Mouse (Mus musculus) ES-Bruce4 (cell line): Measurements from ENCODE around the gene Acaca. TPM values are rescaled to one million over a fixed set of nuclear protein-coding genes. Genes with fewer than 3 reads are reported as not detected.

Experiments used
- H3K27ac ChIP-seq: 2 replicates; pipeline ENCODE4 v1.5.1; 2012; ENCODE audit warnings: low read length, inconsistent platforms; ENCODE audit not compliant: insufficient read depth
- H3K27me3 ChIP-seq: 2 replicates; pipeline ENCODE4 v1.6.1; 2012; ENCODE audit warnings: mild to moderate bottlenecking, low read length, inconsistent platforms; ENCODE audit not compliant: control insufficient read depth, poor library complexity, insufficient read depth, severe bottlenecking
- H3K36me3 ChIP-seq: 2 replicates; pipeline ENCODE4 v1.6.1; 2012; ENCODE audit warnings: inconsistent platforms, mild to moderate bottlenecking, low read length, moderate library complexity; ENCODE audit not compliant: control insufficient read depth, poor library complexity, insufficient read depth, severe bottlenecking
- H3K4me1 ChIP-seq: one replicate; pipeline ENCODE4 v1.8.1; 2011; ENCODE audit warnings: low read length; ENCODE audit not compliant: control insufficient read depth, insufficient read depth
- H3K4me3 ChIP-seq: 2 replicates; pipeline ENCODE4 v1.5.1; 2011; ENCODE audit warnings: low read depth, mild to moderate bottlenecking, low read length
- H3K9ac ChIP-seq: 2 replicates; pipeline ENCODE4 v1.6.1; 2012; ENCODE audit warnings: low read depth, mild to moderate bottlenecking, inconsistent platforms; ENCODE audit not compliant: poor library complexity, severe bottlenecking
- H3K9me3 ChIP-seq: replicated peaks from 2 replicates; pipeline ENCODE4 v1.6.1; 2012; ENCODE audit warnings: mild to moderate bottlenecking, low read length, inconsistent platforms; ENCODE audit not compliant: control insufficient read depth, poor library complexity, insufficient read depth, severe bottlenecking
- CTCF ChIP-seq: IDR thresholded peaks from one replicate; pipeline ENCODE4 v1.8.1; 2011; ENCODE audit warnings: low read depth, low read length
- EP300 ChIP-seq: IDR thresholded peaks from 2 replicates; pipeline ENCODE4 v1.6.1; 2011; ENCODE audit warnings: low read depth, low read length; ENCODE audit not compliant: insufficient read depth
- POLR2A ChIP-seq: IDR thresholded peaks from one replicate; pipeline ENCODE4 v1.8.1; 2011; ENCODE audit warnings: low read length; ENCODE audit not compliant: insufficient read depth
- polyA plus RNA-seq: library from polyadenylated mRNA; stranded (reverse); fragments of >200 nt; gene quantifications from 2 replicates; pipeline ENCODE4 v1.2.4, GENCODE M21; 2011; ENCODE audit warnings: low read depth; ENCODE audit not compliant: missing spikeins, insufficient read depth, insufficient read length

Gene Acaca
- polyA plus RNA-seq, 1 experiment = 49.5 TPM

DNA sequence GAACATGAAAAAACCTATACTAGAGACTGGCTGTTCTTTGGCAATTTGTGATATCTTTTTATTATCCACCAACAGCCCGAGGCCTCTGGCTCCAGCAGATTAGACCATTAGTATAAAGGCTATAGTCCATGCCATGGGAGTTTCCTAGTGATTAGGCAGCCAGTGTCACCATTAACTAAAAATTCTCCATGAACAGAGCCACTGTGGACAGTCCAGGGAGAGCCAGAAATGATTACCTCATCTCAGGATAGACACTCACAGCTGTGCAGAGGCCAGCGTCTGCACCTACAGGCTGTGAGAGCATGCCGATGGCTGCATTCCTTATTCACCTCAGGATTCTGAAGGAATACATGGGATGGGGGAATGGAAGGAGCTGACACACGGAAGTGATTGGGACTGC, 243.7 kb downstream of the Acaca start:
- Histone ChIP-seq H3K36me3 (peaks cover 4% of the 10 kb centered on the region; the same call in 1 of the 2 replicates), H3K27me3 (no peaks in the 10 kb centered on the region), H3K27ac (no peak overlapping the region), H3K4me3 (no peak overlapping the region), H3K9ac (no peak overlapping the region), H3K9me3 (no peaks in the 10 kb centered on the region), H3K4me1 (no peaks in the 10 kb centered on the region)
- TF ChIP-seq CTCF (no peak), EP300 (no peak), POLR2A (no peak)

DNA sequence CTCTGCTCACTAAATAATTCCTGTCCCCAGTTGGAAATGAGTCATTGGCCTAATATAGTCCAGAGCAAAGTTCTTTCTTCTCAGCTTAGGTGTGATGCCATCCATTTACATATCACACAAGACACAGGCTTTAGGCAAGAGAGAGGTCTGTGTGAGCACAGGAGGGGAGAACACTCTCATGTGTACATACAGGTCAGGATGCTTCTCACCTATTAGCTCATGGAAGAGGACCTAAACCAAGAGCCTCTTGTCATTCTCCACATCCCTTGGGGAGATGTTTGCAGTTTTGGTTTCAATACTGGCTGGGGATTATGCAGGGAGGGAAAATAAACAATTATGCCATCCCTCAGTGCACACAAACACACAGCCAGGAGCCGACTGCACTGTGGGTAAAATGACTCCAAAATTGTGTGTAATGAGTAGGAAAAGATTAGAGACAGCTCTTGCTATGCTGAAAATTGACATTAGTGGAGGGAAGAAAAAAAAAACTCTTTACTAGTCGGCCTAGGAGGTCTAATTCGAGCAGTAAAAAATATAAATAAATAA, 246.6 kb downstream of the Acaca start:
- Histone ChIP-seq H3K9me3 (no peaks in the 10 kb centered on the region), H3K27me3 (no peaks in the 10 kb centered on the region), H3K4me1 (no peaks in the 10 kb centered on the region), H3K36me3 (peaks cover 4% of the 10 kb centered on the region; the same call in 1 of the 2 replicates), H3K9ac (no peak overlapping the region), H3K27ac (no peak overlapping the region), H3K4me3 (no peak overlapping the region)
- TF ChIP-seq POLR2A (no peak), CTCF (no peak), EP300 (no peak)

DNA sequence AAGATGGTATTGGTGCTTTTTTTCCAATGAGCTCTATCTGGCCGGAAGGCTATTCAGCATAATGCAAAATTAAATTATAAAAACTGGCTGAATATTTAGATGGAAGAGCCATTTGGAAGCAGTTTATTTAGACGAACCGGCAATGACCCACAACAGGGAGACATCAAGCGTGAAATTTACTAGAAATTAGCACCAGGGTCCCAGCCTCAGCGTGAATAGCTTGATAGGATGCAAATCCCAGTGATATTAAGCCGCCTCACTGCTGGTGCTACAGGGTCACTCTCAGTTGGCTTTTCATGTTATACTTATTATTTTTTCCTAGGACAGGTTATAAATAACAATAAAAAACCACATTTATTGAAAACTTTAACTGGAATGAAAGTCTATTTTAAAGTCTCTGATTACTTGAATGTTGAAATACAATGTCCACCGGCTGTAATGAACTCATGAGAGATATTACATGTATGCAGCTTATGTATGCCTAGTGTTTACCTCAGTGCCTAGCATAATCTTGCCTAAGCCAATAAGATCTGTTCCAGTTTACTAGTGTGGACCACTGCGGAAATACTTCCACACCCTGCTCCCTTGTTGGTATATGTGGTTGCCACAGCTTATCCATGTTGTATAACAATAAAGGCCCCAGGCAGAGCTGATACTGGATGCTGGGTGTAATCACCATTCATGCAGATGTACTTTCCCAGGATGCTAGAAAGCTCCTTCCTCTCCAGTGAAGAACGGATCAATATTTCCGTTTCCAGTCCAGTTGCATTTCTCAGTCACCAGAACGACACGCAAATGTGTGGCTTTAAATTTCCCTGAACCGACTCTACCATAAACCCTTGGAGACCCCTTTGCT, 247.3 kb downstream of the Acaca start:
- Histone ChIP-seq H3K4me1 (no peaks in the 10 kb centered on the region), H3K36me3 (0 out of 2 replicates have a peak, but pooled peaks cover 2% of the 10 kb centered on the region), H3K27ac (no peak overlapping the region), H3K9ac (no peak overlapping the region), H3K9me3 (no peaks in the 10 kb centered on the region), H3K4me3 (no peak overlapping the region), H3K27me3 (no peaks in the 10 kb centered on the region)
- TF ChIP-seq POLR2A (no peak), EP300 (no peak), CTCF (no peak)

DNA sequence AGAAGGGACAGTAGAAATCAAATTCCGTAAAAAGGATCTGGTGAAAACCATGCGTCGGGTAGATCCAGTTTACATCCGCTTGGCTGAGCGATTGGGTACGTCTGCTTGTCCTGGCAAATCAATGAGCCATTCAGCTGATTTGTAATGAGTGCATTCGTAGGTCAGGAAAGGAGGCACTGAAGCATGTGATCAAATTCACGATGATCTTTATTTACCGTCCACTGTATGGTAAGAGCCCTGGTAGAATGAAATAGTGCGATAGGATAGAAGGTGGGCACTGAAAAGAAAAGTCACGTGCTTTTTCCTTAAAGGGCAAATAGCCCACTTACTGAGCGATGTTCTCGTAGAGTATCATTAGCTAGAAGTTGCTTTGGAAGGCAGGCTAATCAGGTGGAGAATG, 253.0 kb downstream of the Acaca start:
- Histone ChIP-seq H3K27ac (no peak overlapping the region), H3K27me3 (no peaks in the 10 kb centered on the region), H3K9me3 (no peaks in the 10 kb centered on the region), H3K4me3 (no peak overlapping the region), H3K36me3 (peaks cover 4% of the 10 kb centered on the region), H3K9ac (no peak overlapping the region), H3K4me1 (no peaks in the 10 kb centered on the region)
- no peak for TF ChIP-seq CTCF
- TF ChIP-seq EP300 = no peak
- no peak for TF ChIP-seq POLR2A

DNA sequence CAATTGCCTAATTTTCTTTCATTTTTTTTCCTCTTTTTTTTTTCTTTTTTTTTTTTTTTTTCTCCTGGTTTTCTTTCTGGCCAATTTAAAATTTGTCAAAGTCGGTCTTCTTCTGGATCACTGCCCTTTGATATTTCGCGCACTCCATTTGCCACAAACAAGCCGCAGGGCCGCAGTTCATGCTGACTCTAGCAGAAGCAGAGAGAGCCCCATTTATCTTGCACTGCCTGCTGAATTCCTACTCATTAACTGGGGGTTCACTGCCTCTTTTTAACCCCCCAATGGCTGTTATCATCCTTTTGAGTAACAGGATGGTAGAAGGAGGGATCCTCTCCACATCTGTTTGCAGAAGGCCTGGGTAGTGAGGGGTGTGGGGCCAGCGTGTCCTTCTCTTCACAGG, 254.4 kb downstream of the Acaca start:
- Histone ChIP-seq H3K36me3 (peaks cover 4% of the 10 kb centered on the region), H3K27me3 (no peaks in the 10 kb centered on the region), H3K4me1 (no peaks in the 10 kb centered on the region), H3K9ac (no peak overlapping the region), H3K27ac (no peak overlapping the region), H3K4me3 (no peak overlapping the region), H3K9me3 (no peaks in the 10 kb centered on the region)
- TF ChIP-seq EP300 = no peak

DNA sequence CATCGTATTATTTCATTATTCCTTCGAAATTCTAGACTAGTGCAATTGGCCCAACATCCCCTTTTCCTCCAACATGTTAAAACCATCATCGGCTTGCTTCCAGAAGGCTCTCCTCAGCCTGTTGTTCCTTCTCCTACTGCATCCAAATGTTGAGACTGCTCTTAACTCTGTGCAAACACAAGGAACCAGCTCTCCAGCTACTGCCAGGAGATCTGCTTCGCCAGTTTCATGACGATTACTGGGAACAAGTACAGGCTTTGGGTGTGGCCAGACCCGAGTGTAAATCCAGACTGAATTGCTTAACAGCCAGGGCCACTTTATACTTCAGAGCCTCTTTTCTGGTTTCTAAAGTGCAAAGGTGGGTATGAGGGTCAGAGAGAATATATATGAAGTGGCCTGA, 259.9 kb downstream of the Acaca start:
- H3K9ac ChIP-seq = no peak overlapping the region
- no peaks in the 10 kb centered on the region for H3K4me1 ChIP-seq
- H3K27me3 ChIP-seq = no peaks in the 10 kb centered on the region
- H3K9me3 ChIP-seq = no peaks in the 10 kb centered on the region
- H3K4me3 ChIP-seq = no peak overlapping the region
- TF ChIP-seq POLR2A (no peak), EP300 (no peak), CTCF (no peak)
- no peak overlapping the region for H3K27ac ChIP-seq
- H3K36me3 ChIP-seq = peaks cover 7% of the 10 kb centered on the region; the same call in 1 of the 2 replicates
